Mouse (Mus musculus) CH12F3 (cell line): Measurements from ENCODE around the gene Pax1.

Experiments used
- in situ Hi-C: fragments of 300-500 bp; cut with MboI; formaldehyde crosslinking; loops from 2 replicates; pipeline ENCODE4 v1.14.3; 2020; ENCODE audit warnings: low sequenced_read_pairs

Gene Pax1

DNA sequence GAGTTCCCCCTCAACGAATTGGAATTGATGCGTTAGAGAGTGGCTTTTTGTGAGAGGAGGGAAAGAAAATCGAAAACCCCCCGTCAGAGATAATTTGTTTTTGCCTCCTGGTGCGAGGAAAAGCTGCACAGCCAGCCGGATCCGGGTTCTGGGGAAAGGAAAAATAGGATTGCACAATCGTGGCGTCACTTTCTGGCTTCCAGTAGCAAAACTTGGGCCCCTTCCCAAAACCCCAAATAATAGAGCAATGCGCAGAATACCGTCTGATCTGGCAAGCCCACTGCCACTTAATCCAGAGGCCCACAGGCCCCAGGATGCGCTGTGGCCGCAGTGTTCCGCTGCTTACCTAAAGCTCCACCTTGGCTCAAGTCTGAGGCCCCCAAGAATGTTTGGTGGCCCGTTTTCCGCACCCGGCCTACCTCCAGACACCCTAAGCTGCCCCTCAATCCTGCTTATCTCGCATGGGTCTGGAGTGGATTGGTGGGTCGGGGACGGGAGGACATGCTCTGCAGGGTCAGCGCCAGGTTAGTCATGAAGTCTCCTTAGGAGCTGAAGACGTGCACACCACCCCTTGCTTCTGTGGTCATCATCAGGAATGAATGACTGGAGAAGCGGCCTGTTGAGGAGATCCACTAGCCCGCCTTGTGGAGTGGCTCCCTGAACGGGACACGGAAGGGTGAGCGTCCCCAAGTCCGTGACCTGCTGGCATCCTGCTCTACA, 11.4 kb downstream of the Pax1 start:
- in situ Hi-C loops: no loop called here

DNA sequence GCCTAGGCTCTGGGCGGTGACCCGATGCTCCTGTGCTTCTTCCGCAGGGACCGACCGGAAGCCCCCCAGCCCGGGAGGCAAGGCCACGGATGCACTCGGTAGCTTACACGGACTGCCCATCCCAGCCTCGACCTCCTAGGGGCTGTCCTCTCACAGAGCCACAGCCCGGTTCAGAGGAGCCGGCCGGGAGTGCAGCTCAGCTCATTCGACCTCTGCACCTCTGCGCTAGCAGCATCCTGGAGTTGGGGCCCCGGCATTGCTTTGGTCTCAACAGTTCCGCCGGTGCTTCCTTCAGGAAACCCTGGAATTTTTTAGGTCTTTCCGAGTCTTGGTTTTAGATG, 11.9 kb downstream of the Pax1 start:
- in situ Hi-C loops: no loop called here

DNA sequence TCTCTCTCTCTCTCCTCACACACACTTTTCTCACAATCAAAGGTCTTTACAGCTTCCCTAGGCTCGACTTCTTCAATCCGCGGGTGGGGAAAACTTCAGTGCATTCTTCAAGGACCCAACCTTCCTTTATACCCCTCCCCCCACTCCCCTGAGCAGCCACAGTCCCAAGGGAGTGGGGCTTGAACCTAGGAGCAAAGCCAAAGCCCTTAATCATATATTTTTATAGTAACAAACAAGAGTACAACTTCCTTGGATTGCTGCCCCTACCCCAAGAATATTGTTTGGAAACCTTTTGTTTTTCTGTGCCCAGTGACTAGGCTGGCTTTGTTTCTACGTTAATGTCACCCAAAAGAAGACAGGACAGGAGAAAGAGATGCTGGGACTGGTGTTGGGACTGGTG, 12.5 kb downstream of the Pax1 start:
- in situ Hi-C loops: no loop called here

GRCm38 (mm10) chr2:147375019-147375715, 13.4 kb downstream of the Pax1 start:
- in situ Hi-C loops: no loop called here

- in situ Hi-C loops: no loop called here
Measured at GRCm38 (mm10) chr2:147378934-147379333, 17.2 kb downstream of the Pax1 start.

DNA sequence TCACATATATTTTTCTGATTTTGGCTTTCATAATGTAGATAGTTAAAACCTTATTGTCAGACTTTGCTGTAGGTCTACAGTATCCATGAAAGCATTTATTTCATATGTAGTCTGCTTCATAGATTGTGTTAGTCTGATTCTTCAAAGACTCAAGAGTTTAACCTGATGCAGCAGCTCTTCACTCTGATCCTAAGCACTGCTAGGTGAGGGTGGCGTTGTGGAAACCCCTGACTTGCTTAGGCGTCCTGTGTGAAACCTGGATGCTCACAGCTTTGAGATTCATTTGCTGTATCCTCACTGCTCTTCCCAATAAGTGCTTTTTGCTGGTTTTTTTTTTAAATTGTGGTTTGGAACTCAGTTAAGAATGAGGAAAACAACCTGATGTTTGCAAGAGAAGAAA, 21.6 kb downstream of the Pax1 start:
- in situ Hi-C loops: no loop called here

GRCm38 (mm10) chr2:147386949-147387348, 25.2 kb downstream of the Pax1 start:
- in situ Hi-C loops: no loop called here

DNA sequence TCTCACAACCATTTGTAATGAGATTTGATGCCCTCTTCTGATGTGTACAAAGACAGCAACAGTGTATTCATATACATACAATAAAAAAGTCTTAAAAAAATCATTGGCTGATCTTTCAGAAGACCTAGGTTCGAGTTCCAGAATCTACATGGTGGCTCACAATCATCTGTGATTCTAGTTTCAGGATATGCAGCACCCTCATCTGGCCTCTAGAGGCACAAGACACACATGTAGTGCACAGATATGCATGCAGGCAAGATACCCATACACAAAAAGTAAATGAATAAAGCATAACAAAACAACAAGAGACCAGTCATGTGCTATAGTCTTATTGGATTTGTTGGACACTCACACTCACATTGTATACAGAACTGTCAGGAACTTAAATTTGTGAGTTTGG, 47.6 kb downstream of the Pax1 start:
- in situ Hi-C loops: no loop called here

DNA sequence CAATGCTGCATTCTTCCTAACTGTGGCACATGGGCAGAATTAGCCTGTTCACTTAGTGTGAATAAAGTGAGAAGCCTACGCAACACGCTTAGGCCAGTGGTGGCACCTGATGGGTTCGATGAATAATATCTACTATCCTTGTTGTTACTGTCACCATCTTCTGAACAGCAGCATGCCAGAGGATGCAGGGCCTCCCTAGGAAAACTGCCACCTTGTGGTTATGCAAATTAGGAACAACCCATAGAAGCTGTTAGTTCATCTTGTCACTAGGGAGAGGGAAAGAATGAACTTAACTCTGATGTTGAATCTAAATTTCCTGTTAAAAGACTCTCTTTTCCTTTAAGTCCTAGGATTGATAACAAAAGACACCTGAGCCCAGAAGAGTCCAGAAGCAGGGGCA, 53.3 kb downstream of the Pax1 start:
- in situ Hi-C loops: no loop called here

- in situ Hi-C loops: no loop called here
Measured at GRCm38 (mm10) chr2:147424582-147425255, 63.0 kb downstream of the Pax1 start.

DNA sequence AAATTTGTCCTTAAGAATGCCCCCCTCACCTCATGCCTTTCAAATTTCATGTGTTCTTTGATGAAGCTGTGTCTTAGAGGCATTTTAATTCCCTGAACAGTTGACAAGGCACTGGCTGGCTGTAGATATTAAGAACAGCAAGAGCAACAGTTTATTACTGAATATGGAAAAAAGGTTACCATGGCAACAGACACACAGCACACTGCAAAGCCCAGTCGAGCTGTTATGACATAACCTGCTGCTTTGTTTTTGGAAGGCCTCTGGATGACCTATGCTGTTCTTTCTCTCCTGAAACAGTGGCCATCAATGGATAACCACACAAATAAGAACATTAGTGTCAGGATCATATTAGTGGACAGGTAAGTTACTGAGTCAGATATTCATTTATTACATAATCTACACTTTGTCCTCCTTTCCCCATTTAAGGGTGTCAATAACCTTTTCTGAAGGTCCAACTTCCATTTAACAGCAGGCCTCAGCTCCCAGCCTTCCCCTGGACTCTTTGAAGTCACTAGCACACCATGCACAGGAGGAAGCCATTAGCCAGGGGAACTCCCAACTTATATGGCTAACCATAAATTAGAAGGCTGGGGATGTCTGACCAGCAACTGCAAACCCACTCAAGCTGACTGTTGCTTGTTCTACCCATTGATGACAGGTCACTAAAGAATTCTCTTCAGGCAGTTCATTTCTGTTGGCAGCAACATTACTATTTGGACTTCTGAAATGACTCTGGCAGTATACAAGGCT, 68.1 kb downstream of the Pax1 start:
- in situ Hi-C loops: no loop called here

DNA sequence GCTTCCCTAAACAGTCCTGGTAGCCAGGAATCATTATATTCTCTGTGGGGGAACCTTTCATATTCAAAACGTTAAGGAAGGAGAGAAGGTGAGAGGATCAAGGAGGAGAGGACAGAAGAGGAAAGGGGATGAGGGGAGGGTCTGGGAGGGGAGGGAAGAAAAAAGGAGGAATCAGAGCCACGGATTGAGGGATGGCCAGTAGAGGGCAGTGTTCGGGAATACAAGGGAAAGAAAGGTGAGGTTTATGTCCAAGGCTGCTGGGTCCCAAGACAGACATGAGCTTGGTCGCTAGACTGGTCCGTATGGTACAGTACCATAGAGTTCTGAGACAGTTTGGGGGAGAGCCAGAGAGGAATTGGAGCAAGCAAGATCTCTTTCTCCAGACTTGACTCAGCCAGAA, 71.4 kb downstream of the Pax1 start:
- in situ Hi-C loops: no loop called here
